Mouse (Mus musculus): ENCODE measurements around the gene Cyfip2.

GRCm38 (mm10) chr11:46246393-46246792 is 66.3 kb downstream of the Cyfip2 start:
- no peak for TF ChIP-seq POLR2A (IDR thresholded peaks at IDR 0.05; ENCODE audit: extremely low read depth, insufficient read depth, low read length)
- TF ChIP-seq CTCF (IDR thresholded peaks at IDR 0.05; ENCODE audit: extremely low read depth, insufficient read depth, low read length), result no peak
